Mouse (Mus musculus) forebrain, embryonic 11.5 days (tissue): ENCODE data around the gene Gm10642. TPM values are rescaled to one million over a fixed set of nuclear protein-coding genes. Genes with fewer than 3 reads are reported as not detected.

Experiments used
- ATAC-seq: fragments of 200-750 bp; cut with Nextera tagmentation; replicated peaks from 2 replicates; pipeline ENCODE4 v1.8.0; 2017; ENCODE audit warnings: moderate TSS enrichment; ENCODE audit not compliant: low FRiP score
- DNase-seq: peaks from one replicate; pipeline ENCODE4 v3.0.0-alpha.2; 2017; ENCODE audit warnings: low spot score
- H3K27ac ChIP-seq: fragments of 300-500 bp; sonication (generic); 2 replicates; pipeline ENCODE4 v1.5.1; 2014; ENCODE audit warnings: low read depth, low read length
- H3K27me3 ChIP-seq: fragments of 300-500 bp; sonication (generic); 2 replicates; pipeline ENCODE4 v1.6.1; 2014; ENCODE audit warnings: mild to moderate bottlenecking, low read length, mixed read lengths; ENCODE audit not compliant: control insufficient read depth, insufficient read depth
- H3K36me3 ChIP-seq: fragments of 300-500 bp; sonication (generic); 2 replicates; pipeline ENCODE4 v1.6.1; 2014; ENCODE audit warnings: mild to moderate bottlenecking, low read length, moderate library complexity, mixed read lengths; ENCODE audit not compliant: control insufficient read depth, insufficient read depth
- H3K4me1 ChIP-seq: fragments of 300-500 bp; sonication (generic); replicated peaks from 2 replicates; pipeline ENCODE4 v1.6.1; 2014; ENCODE audit warnings: low read length, mixed read lengths; ENCODE audit not compliant: control insufficient read depth, insufficient read depth
- H3K4me2 ChIP-seq: fragments of 300-500 bp; sonication (generic); 2 replicates; pipeline ENCODE4 v1.6.1; 2014; ENCODE audit warnings: low read depth, mild to moderate bottlenecking, low read length, moderate library complexity, mixed read lengths; ENCODE audit not compliant: severe bottlenecking
- H3K4me3 ChIP-seq: fragments of 300-500 bp; sonication (generic); 2 replicates; pipeline ENCODE4 v1.5.1; 2014; ENCODE audit warnings: low read depth, low read length
- H3K9ac ChIP-seq: fragments of 300-500 bp; sonication (generic); 2 replicates; pipeline ENCODE4 v1.6.1; 2014; ENCODE audit warnings: low read length
- H3K9me3 ChIP-seq: fragments of 300-500 bp; sonication (generic); 2 replicates; pipeline ENCODE4 v1.6.1; 2016; ENCODE audit warnings: low read length, mixed read lengths; ENCODE audit not compliant: control insufficient read depth
- WGBS: fragments of 180-500 bp; shearing (Covaris S2); extraction: QIAGEN DNeasy Blood & Tissue Kit; methylation state at CpG from one replicate; pipeline ENCODE4 v1.1.7; 2014; 5-methylcytosine and 5-hydroxymethylcytosine counted together
- polyA plus RNA-seq: library from polyadenylated mRNA; unstranded; fragments of >200 nt; fragmentation: Nextera tagmentation; extraction: Ambion mirVana; gene quantifications from 2 replicates; pipeline ENCODE4 v1.2.1, GENCODE M21; 2014

The Gm10642 gene
- polyA plus RNA-seq, 1 experiment from 2014 or later, result 0.56 TPM

DNA sequence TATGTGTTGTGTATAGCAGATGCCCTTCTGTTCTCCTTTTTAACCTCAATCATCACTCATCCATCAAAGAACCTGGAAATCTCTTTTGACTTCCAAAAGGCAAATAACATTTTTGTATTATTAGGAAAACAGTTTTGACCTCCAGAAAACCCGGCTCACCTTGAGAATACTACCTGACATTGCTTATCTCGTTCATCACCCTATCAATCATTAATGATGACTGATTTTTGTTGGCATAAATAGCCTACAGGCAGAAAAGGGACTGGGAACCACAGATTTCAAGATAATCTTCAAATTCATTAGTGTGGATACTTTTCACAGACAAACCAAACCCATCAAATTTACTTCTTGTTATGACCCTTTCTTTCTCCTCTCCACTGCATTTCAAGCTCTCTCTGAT, 2.2 kb upstream of the Gm10642 start:
- Histone ChIP-seq H3K4me2 (no peak overlapping the region), H3K4me1 (0 out of 2 replicates have a peak, but pooled peaks cover 9% of the 10 kb centered on the region)
- 87% methylated on average over 2 of the region's 2 CpGs for whole genome bisulfite sequencing

DNA sequence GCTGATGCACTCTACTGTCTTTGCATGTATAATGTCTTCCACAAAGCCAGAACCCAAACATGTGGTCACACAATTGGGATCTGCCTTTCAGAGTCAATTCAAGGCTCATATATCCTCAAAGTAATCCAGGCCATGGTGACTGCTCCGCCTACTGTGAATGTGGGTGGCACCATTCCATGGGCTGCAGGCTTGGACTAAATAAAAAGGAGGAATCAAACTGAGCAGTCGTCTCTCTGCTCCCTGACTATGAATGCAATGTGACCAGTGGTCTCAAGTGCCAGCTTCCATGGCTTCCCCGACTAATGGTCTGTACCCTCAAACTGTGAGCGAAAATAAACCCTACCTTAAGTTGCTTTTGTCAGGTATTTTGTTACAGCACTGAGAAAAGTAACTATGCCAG, 1.6 kb upstream of the Gm10642 start:
- Histone ChIP-seq H3K4me2 (no peak overlapping the region), H3K27ac (no peak overlapping the region), H3K27me3 (no peaks in the 10 kb centered on the region), H3K4me1 (0 out of 2 replicates have a peak, but pooled peaks cover 9% of the 10 kb centered on the region), H3K9me3 (no peaks in the 10 kb centered on the region), H3K36me3 (no peaks in the 10 kb centered on the region), H3K9ac (no peak overlapping the region), H3K4me3 (no peak overlapping the region)
- DNase-seq, result no peak
- no peak for ATAC-seq
- 69% methylated on average over 4 of the region's 4 CpGs for WGBS

More for the DNA sequence above, 2.2 kb upstream of the Gm10642 start:
- no peak for DNase-seq
- Histone ChIP-seq H3K9me3 (no peaks in the 10 kb centered on the region), H3K9ac (no peak overlapping the region), H3K4me3 (no peak overlapping the region), H3K36me3 (no peaks in the 10 kb centered on the region), H3K27ac (no peak overlapping the region), H3K27me3 (no peaks in the 10 kb centered on the region)
- no peak for ATAC-seq

DNA sequence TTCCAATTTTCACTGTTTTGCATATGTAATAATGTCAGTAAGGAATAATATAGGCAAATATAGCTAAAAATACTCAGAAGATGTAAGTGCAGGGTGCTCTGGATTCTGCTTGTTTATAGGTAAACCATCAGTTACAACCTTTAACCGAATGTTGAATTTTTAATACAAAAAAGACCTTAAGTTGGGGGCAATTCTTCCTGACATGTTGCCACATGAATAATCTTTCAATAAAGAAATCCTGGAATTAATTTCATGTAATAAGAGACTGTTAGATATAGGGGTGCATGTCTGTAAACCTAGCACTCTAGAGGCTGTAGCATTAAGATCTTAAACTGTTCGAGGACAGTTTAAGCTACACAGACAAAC, 304 bp upstream of the Gm10642 start:
- Histone ChIP-seq H3K4me1 (0 out of 2 replicates have a peak, but pooled peaks cover 9% of the 10 kb centered on the region), H3K4me2 (peak overlapping the region; percentile 87), H3K9me3 (no peaks in the 10 kb centered on the region), H3K27ac (no peak overlapping the region), H3K9ac (no peak overlapping the region; the same call in 1 of the 2 replicates), H3K36me3 (no peaks in the 10 kb centered on the region), H3K4me3 (peak overlapping the region; percentile 83), H3K27me3 (no peaks in the 10 kb centered on the region)
- 46% methylated on average over 2 of the region's 2 CpGs for WGBS
- no peak for DNase-seq
- ATAC-seq, result no peak

DNA sequence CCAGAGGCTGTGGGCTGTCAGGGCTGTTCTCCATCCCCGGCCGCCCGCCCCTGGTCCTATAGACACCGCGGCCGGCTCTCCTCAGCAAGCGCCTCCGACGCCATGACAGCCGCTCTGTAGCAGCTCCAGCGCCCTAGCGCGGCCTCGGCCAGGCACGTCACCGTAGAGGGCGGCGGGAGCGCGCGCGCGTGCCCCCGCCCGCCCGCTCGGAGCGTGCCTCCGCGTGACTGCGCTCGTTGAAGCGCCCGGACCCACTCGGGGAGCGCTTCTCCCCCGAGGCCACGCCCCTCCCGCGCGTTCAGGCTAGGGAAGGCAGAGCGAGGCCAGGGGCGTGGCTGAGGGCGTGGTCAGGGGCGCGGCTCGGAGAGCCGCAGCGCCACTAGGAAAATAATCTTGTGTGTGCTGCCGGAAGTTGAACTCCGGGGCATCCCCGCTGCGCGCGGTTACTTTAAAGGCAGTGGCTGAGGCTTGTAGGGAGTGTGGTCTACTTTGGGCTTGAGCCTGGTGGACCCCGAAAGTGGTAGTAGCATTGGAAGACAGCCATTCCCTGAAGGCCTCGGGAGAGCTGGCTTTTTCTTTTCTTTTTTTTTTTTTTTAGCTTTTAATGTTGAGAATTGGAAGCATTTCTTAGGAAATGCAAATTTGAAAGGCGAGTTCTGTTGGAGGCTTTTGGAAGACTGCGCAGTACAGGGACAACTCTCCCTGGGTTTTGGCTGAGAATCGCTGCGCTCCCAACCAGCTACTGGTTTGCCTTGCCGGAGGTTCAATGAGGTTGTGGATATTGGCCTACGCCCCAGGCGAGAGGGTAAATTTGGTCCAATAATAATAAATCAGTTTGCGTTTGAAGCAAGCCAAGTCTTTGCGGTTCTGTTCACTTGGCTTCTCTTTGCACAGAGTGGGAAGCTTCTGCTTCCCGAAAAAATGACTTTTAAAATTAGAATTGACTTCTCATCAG, 1.2 kb downstream of the Gm10642 start, which contains the start of gene Mindy2:
TSS of gene Mindy2 (minus strand) at position 162 of the 955 bp plus-strand sequence.
- DNase-seq (peak; percentile 99), ATAC-seq (peak; percentile 97)
- no peaks in the 10 kb centered on the region for H3K27me3 ChIP-seq
- peak within 1 kb of the TSS; percentile 79 for H3K9ac ChIP-seq
- H3K36me3 ChIP-seq, result no peaks in the 10 kb centered on the region
- H3K4me3 ChIP-seq, result peak within 1 kb of the TSS; percentile 83
- 0 out of 2 replicates have a peak, but pooled peaks cover 9% of the 10 kb centered on the region for H3K4me1 ChIP-seq
- H3K4me2 ChIP-seq, result peak within 1 kb of the TSS; percentile 87
- no peaks in the 10 kb centered on the region for H3K9me3 ChIP-seq
- H3K27ac ChIP-seq, result peak within 1 kb of the TSS; percentile 80
- 3% methylated on average over 61 of the region's 67 CpGs for WGBS

DNA sequence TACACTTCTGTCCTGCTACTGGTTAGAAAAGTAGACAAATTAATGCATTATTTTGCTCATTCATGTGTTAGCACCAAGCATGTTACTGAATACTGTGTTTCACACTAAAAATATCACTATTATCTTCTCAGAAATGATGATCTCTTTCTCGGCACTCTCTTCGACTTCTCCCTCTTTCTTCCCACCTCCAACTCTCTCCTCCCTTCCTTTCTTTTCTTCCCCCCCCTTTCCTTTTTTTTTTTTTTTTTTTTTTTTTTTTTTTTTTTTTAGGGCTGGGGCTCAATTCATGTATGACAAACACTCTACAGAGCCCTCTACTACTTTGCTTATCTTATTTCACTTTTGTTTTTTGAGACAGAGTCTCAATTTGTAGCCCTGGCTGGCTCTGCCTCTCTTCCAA, 2.2 kb downstream of the Gm10642 start:
- ATAC-seq, result no peak
- no peak overlapping the region for H3K4me2 ChIP-seq
- H3K36me3 ChIP-seq, result no peaks in the 10 kb centered on the region
- 73% methylated on average over 2 of the region's 2 CpGs for WGBS
- H3K4me3 ChIP-seq, result no peak overlapping the region
- no peak for DNase-seq
- H3K9ac ChIP-seq, result no peak overlapping the region
- H3K27ac ChIP-seq, result no peak overlapping the region
- H3K4me1 ChIP-seq, result 0 out of 2 replicates have a peak, but pooled peaks cover 9% of the 10 kb centered on the region
- H3K27me3 ChIP-seq, result no peaks in the 10 kb centered on the region
- no peaks in the 10 kb centered on the region for H3K9me3 ChIP-seq

DNA sequence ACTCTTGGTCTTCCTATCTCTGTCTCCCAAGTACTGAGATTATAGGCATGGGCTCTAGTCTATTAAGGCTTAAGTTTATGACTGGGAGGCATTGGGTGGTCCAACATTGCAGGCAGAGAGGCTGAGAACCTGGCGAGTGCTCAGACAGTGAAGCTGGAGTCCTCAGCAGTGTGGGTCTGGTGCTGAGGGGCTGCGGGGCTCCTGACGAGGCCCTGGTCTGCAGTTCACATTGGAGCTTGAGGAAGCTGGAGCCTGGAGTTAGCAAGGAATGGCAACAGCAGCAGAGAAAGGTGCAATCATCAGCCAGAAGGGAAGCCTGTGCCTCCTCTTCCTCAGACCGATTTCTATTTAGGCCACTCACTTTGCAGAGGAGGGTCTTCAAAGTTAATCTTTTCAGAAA, 8.8 kb downstream of the Gm10642 start:
- Histone ChIP-seq H3K4me2 (no peak overlapping the region), H3K27ac (no peak overlapping the region), H3K27me3 (no peaks in the 10 kb centered on the region), H3K4me1 (no peaks in the 10 kb centered on the region), H3K9ac (no peak overlapping the region), H3K36me3 (no peaks in the 10 kb centered on the region), H3K4me3 (no peak overlapping the region), H3K9me3 (no peaks in the 10 kb centered on the region)
- WGBS, result 83% methylated on average over 4 of the region's 4 CpGs
- ATAC-seq (no peak), DNase-seq (no peak)

DNA sequence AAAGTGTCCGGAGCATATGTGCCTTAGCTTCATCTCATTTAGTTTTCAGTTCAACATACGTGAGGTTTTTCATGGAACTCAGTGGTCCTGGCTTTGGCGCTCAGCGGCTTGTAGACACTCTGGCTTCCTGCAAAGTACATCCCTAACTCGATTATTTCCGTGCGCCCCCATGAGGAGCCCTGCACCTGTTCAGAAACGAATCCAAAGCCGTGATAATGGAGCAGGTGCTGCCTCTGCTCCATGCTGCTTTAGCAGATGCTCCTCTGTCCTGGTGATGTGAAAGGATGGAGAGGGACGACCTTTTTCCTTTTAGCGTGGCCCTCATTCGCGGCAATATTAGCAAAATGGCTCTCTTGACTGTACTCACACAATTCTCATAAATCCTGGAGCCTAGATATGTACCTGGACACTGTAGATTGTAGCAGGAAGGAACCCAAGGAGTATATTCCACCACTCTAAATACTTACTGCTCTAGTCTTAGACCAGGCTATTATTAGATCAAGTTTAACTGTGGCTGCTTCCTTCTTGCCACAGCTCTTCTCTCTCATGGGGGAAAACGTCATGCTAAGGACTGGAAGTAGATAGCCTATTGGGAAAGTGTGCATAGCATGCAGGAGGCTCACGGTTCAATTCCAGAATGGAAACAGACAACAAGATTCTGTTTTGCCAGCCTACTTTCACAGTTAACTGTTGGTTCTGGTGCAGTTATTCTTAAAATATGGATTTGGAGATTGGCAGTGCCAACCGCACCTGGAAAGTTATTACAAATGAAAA, 9.5 kb downstream of the Gm10642 start:
- H3K4me2 ChIP-seq, result no peak overlapping the region

DNA sequence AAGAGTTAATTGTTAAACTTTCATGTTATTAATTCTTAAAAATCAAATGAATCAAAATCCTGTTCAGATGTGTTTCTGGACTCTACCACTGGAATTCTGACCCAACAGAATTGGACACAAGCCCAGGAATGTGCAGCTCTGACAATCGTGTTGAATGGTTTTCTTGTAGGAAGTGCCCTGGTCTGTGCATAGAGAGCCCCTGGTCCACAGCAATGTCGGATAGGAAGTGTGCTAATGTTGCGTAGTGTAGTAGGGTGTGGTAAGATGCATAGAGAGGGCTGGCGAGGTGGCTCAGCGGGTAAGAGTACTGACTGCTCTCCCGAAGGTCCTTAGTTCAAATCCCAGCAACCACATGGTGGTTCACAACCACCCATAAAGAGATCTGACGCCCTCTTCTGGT, 10.8 kb downstream of the Gm10642 start:
- H3K27me3 ChIP-seq, result no peaks in the 10 kb centered on the region
- no peaks in the 10 kb centered on the region for H3K36me3 ChIP-seq
- H3K4me2 ChIP-seq, result no peak overlapping the region
- H3K9me3 ChIP-seq, result no peaks in the 10 kb centered on the region
- no peak overlapping the region for H3K4me3 ChIP-seq
- no peaks in the 10 kb centered on the region for H3K4me1 ChIP-seq
- WGBS, result 70% methylated on average over 7 of the region's 7 CpGs
- no peak overlapping the region for H3K9ac ChIP-seq
- no peak overlapping the region for H3K27ac ChIP-seq
- DNase-seq (no peak), ATAC-seq (no peak)

More for the DNA sequence above, 9.5 kb downstream of the Gm10642 start:
- Histone ChIP-seq H3K9me3 (no peaks in the 10 kb centered on the region), H3K4me3 (no peak overlapping the region), H3K9ac (no peak overlapping the region), H3K27me3 (no peaks in the 10 kb centered on the region), H3K4me1 (no peaks in the 10 kb centered on the region), H3K36me3 (no peaks in the 10 kb centered on the region), H3K27ac (no peak overlapping the region)
- DNase-seq (no peak), ATAC-seq (no peak)
- WGBS, result 75% methylated on average over 16 of the region's 16 CpGs
